8 mouse cellular contexts compared by ENCODE assay signal in genomic region chr9:22389736-22390245, GRCm38 (mm10). TPM values are rescaled to one million over a fixed set of nuclear protein-coding genes. Genes with fewer than 3 reads are reported as not detected.
DNase-seq lines count a peak whose midpoint lies in the region; ATAC-seq and TF ChIP-seq lines count a peak whose summit lies in the region.

No protein-coding gene starts in this region.

- WGBS in embryonic facial prominence, embryonic 13.5 days: 63% methylated on average over 6 of the region's 6 CpGs
- 62% methylated on average over 6 of the region's 6 CpGs for WGBS in intestine, embryonic 16.5 days
- 66% methylated on average over 6 of the region's 6 CpGs for WGBS in neural tube, embryonic 14.5 days

- H3K27ac ChIP-seq in left cerebral cortex, adult 2 months: no peak overlapping the region; the same call in 1 of the 2 replicates
- H3K27ac ChIP-seq in embryonic facial prominence, embryonic 13.5 days: peak overlapping the region; percentile 90
- no peak overlapping the region; the same call in 1 of the 2 replicates for H3K27ac ChIP-seq in intestine, embryonic 16.5 days (ENCODE audit: low read length)
- no peak overlapping the region for H3K27ac ChIP-seq in neural tube, embryonic 14.5 days (ENCODE audit: low read depth, low read length)

- ATAC-seq in embryonic facial prominence, embryonic 13.5 days (ENCODE audit: insufficient number of reproducible peaks, insufficient read depth, low FRiP score, low TSS enrichment, low read depth): no peak
- no peak for ATAC-seq in intestine, embryonic 16.5 days
- ATAC-seq in neural tube, embryonic 14.5 days (ENCODE audit: low read depth): no peak

- peak overlapping the region; percentile 74 for H3K4me2 ChIP-seq in embryonic facial prominence, embryonic 13.5 days
- H3K4me2 ChIP-seq in intestine, embryonic 16.5 days (ENCODE audit: low read depth, low read length): peak overlapping the region; percentile 92
- peak overlapping the region; percentile 62 for H3K4me2 ChIP-seq in neural tube, embryonic 14.5 days (ENCODE audit: low read depth, low read length)

- intact Hi-C loops in left cerebral cortex, adult 2 months (cut with DNase I): no loop called here
- intact Hi-C loops in left cerebral cortex, postnatal 10 days (cut with DNase I): no loop called here

- H3K4me3 ChIP-seq in left cerebral cortex, adult 2 months: peak overlapping the region; percentile 66
- peak overlapping the region; percentile 81 for H3K4me3 ChIP-seq in embryonic facial prominence, embryonic 13.5 days
- H3K4me3 ChIP-seq in intestine, embryonic 16.5 days (ENCODE audit: low read length): peak overlapping the region; percentile 96
- peak overlapping the region; percentile 63 for H3K4me3 ChIP-seq in neural tube, embryonic 14.5 days (ENCODE audit: low read depth, low read length)

- H3K9me3 ChIP-seq in embryonic facial prominence, embryonic 13.5 days: no peaks in the 10 kb centered on the region
- H3K9me3 ChIP-seq in intestine, embryonic 16.5 days (ENCODE audit: control insufficient read depth, low read length): no peaks in the 10 kb centered on the region
- H3K9me3 ChIP-seq in neural tube, embryonic 14.5 days (ENCODE audit: control insufficient read depth, low read length): no peaks in the 10 kb centered on the region

- TF ChIP-seq CTCF in left cerebral cortex, adult 2 months (IDR thresholded peaks at IDR 0.05): no peak

- peaks cover 23% of the 10 kb centered on the region for H3K4me1 ChIP-seq in embryonic facial prominence, embryonic 13.5 days
- H3K4me1 ChIP-seq in intestine, embryonic 16.5 days (ENCODE audit: control insufficient read depth, insufficient read depth, low read length): peaks cover 16% of the 10 kb centered on the region; the same call in 1 of the 2 replicates
- H3K4me1 ChIP-seq in neural tube, embryonic 14.5 days (ENCODE audit: control insufficient read depth, insufficient read depth, low read length): 0 out of 2 replicates have a peak, but pooled peaks cover 7% of the 10 kb centered on the region

- no peaks in the 10 kb centered on the region for H3K27me3 ChIP-seq in embryonic facial prominence, embryonic 13.5 days
- H3K27me3 ChIP-seq in intestine, embryonic 16.5 days (replicated peaks; ENCODE audit: control insufficient read depth, insufficient read depth, low read length): no peaks in the 10 kb centered on the region
- H3K27me3 ChIP-seq in neural tube, embryonic 14.5 days (ENCODE audit: control insufficient read depth, insufficient read depth, low read length): no peaks in the 10 kb centered on the region

- no peaks in the 10 kb centered on the region for H3K36me3 ChIP-seq in embryonic facial prominence, embryonic 13.5 days
- no peaks in the 10 kb centered on the region for H3K36me3 ChIP-seq in intestine, embryonic 16.5 days (ENCODE audit: control insufficient read depth, insufficient read depth, low read length)
- no peaks in the 10 kb centered on the region for H3K36me3 ChIP-seq in neural tube, embryonic 14.5 days (ENCODE audit: control insufficient read depth, insufficient read depth, low read length)

- H3K9ac ChIP-seq in embryonic facial prominence, embryonic 13.5 days: peak overlapping the region; percentile 89; the same call in 1 of the 2 replicates
- peak overlapping the region; percentile 90 for H3K9ac ChIP-seq in intestine, embryonic 16.5 days (ENCODE audit: low read depth, low read length)
- H3K9ac ChIP-seq in neural tube, embryonic 14.5 days (replicated peaks; ENCODE audit: low read depth, low read length): peak overlapping the region; percentile 82

- DNase-seq in left cerebral cortex, adult 2 months (ENCODE audit: extremely low spot score in 1 of 2, low spot score in 2 of 2): no peak
- no peak for DNase-seq in left cerebral cortex, postnatal 10 days (ENCODE audit: extremely low spot score in 1 of 2, low spot score in 2 of 2)
- no peak for DNase-seq in spleen, adult 12 weeks (ENCODE audit: low spot score)
- no peak for DNase-seq in cerebellum, postnatal 14 days
- no peak for DNase-seq in adrenal gland, postnatal 36 days

RNA-seq across cellular contexts. Expression of gene Anln, which starts 0.8 kb away (rescaled TPM):
- total RNA-seq in left cerebral cortex, adult 2 months (2021): 1 to 10 TPM; 8.6 to 9.7 TPM
- total RNA-seq in left cerebral cortex, postnatal 10 days (2021): 1 to 10 TPM; 4.0 to 5.9 TPM
- polyA plus RNA-seq in embryonic facial prominence, embryonic 13.5 days (2015; fragmentation: Nextera tagmentation; extraction: Ambion mirVana): 41.9 and 42.5 TPM in 2 replicates
- 35.7 and 36.0 TPM in 2 replicates for polyA plus RNA-seq in intestine, embryonic 16.5 days (2015; fragmentation: Nextera tagmentation; extraction: Ambion mirVana)
- polyA plus RNA-seq in neural tube, embryonic 14.5 days (2014; fragmentation: Nextera tagmentation; extraction: Ambion mirVana): 2.3 and 5.3 TPM in 2 replicates
- total RNA-seq in adrenal gland, postnatal 36 days (2021): 1 to 10 TPM; 6.5 to 6.7 TPM

RNA-seq across cellular contexts. Expression of gene 9530077C05Rik, which starts 21.5 kb away (rescaled TPM):
- total RNA-seq in left cerebral cortex, adult 2 months (2021): 10 to 100 TPM in 1 of 2 experiments, 1 to 10 TPM in 1; 7.0 to 10.0 TPM
- total RNA-seq in left cerebral cortex, postnatal 10 days (2021): 1 to 10 TPM; 7.8 to 8.9 TPM
- 3.1 and 4.4 TPM in 2 replicates for polyA plus RNA-seq in embryonic facial prominence, embryonic 13.5 days (2015; fragmentation: Nextera tagmentation; extraction: Ambion mirVana)
- polyA plus RNA-seq in intestine, embryonic 16.5 days (2015; fragmentation: Nextera tagmentation; extraction: Ambion mirVana): 3.0 and 3.4 TPM in 2 replicates
- 11.3 and 15.1 TPM in 2 replicates for polyA plus RNA-seq in neural tube, embryonic 14.5 days (2014; fragmentation: Nextera tagmentation; extraction: Ambion mirVana)
- 1 to 10 TPM; 6.6 TPM for total RNA-seq in adrenal gland, postnatal 36 days (2021)
